Mouse (Mus musculus): ENCODE results near the gene Prame.
"Not testable (repeated sequence)": the region's sequence is repeated elsewhere in the genome, so short reads cannot be mapped to it uniquely, and the experiment has no call there.

Prame gene

DNA sequence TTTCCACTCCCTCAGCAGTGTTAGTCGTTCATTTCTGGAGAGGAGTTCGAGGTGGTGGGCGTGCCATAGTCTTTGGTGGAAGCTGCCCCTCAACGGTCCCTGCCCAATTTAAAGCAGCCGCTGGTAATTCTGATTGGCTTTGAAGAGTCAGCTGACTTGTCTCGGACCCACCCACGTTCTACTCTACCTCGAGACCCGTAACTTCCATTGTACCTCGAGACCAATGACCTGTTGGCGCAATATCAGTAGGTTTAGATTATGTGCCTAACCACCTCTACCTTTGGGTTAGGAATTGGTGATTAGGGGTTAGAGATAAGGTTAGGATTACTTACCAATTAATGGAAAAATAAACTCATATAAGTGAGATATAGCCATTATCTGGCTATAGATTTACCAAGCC, at the start of gene Prame:
Prame (minus strand) TSS at position 101 of the 400 bp plus-strand sequence.
- no peaks in the 10 kb centered on the region for H3K27me3 ChIP-seq (ENCODE audit: insufficient read depth, low read length)
- H3K36me3 ChIP-seq (ENCODE audit: insufficient read depth, low read length), result no peaks in the 10 kb centered on the region
- H3K4me1 ChIP-seq (replicated peaks; ENCODE audit: low read depth, low read length), result no peaks in the 10 kb centered on the region
- TF ChIP-seq POU5F1 (IDR thresholded peaks at IDR 0.05; ENCODE audit: borderline replicate concordance, low read length) (no peak), NANOG (IDR thresholded peaks at IDR 0.05; ENCODE audit: borderline replicate concordance, low read length) (no peak), CTCF (conservative IDR thresholded peaks at IDR 0.05; ENCODE audit: low read length) (no peak)
- no peaks in the 10 kb centered on the region for H3K9me3 ChIP-seq (ENCODE audit: low read length)
- no peak within 1 kb of the TSS for H3K4me3 ChIP-seq (replicated peaks; ENCODE audit: low read length)

DNA sequence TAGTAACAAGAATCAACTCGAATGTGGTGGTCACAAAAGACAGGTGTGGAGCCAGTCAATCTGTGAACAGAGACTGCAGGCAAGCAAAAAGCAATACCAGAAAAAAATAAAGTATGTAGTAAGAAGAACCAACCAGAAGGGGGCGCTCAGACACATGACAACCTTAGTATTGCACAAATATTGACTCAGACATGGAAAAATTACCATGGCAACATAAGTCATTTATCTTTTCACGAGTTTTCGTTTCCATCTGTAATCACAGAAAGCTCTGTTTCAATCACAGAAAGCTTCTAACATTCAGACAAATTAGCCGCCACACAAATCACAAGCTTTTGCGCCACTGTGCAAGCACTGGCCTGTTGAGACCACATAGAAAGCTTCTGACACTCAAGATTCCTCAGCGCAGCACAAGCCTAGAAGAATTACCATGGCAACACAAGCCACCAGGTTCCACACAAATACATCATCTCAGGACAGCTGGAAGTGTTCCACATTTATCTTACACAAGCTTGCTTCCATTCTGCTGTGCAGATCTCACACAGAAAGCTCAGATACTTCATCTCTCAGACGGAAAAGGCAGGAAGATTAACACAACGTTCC, 24.8 kb upstream of the Prame start:
- Histone ChIP-seq H3K9me3 (ENCODE audit: low read length) (no peaks in the 10 kb centered on the region), H3K27me3 (ENCODE audit: insufficient read depth, low read length) (no peaks in the 10 kb centered on the region), H3K4me3 (replicated peaks; ENCODE audit: low read length) (no peak overlapping the region), H3K4me1 (replicated peaks; ENCODE audit: low read depth, low read length) (no peaks in the 10 kb centered on the region), H3K36me3 (ENCODE audit: insufficient read depth, low read length) (no peaks in the 10 kb centered on the region)
- TF ChIP-seq NANOG (IDR thresholded peaks at IDR 0.05; ENCODE audit: borderline replicate concordance, low read length) (no peak), CTCF (conservative IDR thresholded peaks at IDR 0.05; ENCODE audit: low read length) (peak; percentile 32), POU5F1 (IDR thresholded peaks at IDR 0.05; ENCODE audit: borderline replicate concordance, low read length) (no peak)

DNA sequence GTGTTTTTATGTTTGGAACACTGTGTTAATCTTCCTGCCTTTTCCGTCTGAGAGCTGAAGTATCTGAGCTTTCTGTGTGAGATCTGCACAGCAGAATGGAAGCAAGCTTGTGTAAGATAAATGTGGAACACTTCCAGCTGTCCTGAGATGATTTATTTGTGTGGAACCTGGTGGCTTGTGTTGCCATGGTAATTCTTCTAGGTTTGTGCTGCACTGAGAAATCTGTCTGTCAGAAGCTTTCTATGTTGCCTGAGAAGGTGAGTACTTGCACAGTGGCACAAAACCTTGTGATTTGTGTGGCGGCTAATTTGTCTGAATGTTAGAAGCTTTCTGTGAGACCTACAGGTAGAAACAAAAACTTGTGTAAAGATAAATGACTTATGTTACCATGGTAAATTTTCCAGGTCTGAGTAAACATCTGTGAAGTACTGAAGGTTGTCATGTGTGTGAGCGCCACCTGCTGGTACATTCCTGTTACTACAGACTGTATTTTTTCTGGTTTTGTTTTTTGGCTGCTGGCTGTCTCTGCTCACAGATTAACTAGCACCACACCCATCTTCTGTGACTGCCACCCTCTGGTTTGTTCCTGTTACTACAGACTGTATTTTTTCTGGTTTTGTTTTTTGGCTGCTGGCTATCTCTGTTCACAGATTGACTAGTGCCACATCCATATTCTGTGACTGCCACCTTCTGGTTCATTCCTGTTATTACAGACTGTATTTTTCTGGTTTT, 26.0 kb downstream of the Prame start:
- not testable (repeated sequence) for H3K9me3 ChIP-seq (ENCODE audit: low read length); H3K4me1 ChIP-seq (replicated peaks; ENCODE audit: low read depth, low read length); H3K27me3 ChIP-seq (ENCODE audit: insufficient read depth, low read length); H3K4me3 ChIP-seq (replicated peaks; ENCODE audit: low read length); H3K36me3 ChIP-seq (ENCODE audit: insufficient read depth, low read length)
- TF ChIP-seq CTCF (conservative IDR thresholded peaks at IDR 0.05; ENCODE audit: low read length), result peak; percentile 30

DNA sequence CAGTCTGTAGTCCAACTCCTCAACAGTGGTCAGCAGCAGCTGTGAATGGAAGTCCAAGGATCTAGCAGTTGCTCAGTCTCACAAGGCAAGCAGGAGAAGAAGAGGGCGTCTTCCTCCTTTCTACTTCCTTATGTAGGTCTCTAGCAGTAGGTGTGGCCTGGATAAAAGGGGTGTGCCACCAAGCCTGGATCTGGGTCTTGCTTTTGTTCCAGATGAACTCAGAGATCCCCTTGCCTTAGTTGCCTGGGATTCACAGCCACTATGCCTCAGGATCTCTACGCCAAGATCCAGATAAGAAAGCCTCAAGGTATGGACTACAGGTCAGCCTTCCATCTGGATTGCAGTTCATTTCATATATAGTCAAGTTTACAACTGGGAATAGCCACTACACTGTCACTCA, 28.8 kb downstream of the Prame start, which contains the start of gene Nxf7:
Nxf7 (minus strand) TSS at position 101 of the 400 bp plus-strand sequence.
- no peak for TF ChIP-seq NANOG (IDR thresholded peaks at IDR 0.05; ENCODE audit: borderline replicate concordance, low read length)
- TF ChIP-seq POU5F1 (IDR thresholded peaks at IDR 0.05; ENCODE audit: borderline replicate concordance, low read length), result no peak
- TF ChIP-seq CTCF (conservative IDR thresholded peaks at IDR 0.05; ENCODE audit: low read length), result no peak
- Histone ChIP-seq H3K36me3 (ENCODE audit: insufficient read depth, low read length) (no peaks in the 10 kb centered on the region), H3K4me3 (replicated peaks; ENCODE audit: low read length) (no peak within 1 kb of the TSS), H3K9me3 (ENCODE audit: low read length) (peaks cover 9% of the 10 kb centered on the region), H3K27me3 (ENCODE audit: insufficient read depth, low read length) (no peaks in the 10 kb centered on the region), H3K4me1 (replicated peaks; ENCODE audit: low read depth, low read length) (no peaks in the 10 kb centered on the region)

DNA sequence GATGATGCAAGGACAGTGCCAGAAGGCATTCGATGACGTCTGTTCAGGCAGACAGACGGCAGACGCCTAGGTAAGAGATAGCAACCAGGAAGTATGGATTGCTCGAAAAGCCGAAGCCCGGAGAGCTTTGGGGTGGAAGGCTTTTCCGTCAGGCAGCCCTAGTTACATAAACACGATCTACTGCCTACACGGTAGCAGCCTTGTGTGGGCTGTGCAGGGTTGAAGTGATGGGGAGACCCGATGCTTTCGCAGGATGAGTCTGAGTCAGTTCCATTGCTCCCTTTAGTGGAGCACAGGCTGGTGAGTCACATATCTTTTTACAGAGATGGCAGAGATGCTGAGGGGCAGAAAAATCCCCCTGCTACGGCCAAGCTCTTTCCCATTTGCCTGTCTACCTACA, 29.4 kb downstream of the Prame start:
- Histone ChIP-seq H3K9me3 (ENCODE audit: low read length) (peaks cover 9% of the 10 kb centered on the region), H3K4me1 (replicated peaks; ENCODE audit: low read depth, low read length) (no peaks in the 10 kb centered on the region), H3K27me3 (ENCODE audit: insufficient read depth, low read length) (no peaks in the 10 kb centered on the region), H3K36me3 (ENCODE audit: insufficient read depth, low read length) (no peaks in the 10 kb centered on the region), H3K4me3 (replicated peaks; ENCODE audit: low read length) (no peak overlapping the region)
- TF ChIP-seq NANOG (IDR thresholded peaks at IDR 0.05; ENCODE audit: borderline replicate concordance, low read length) (no peak), POU5F1 (IDR thresholded peaks at IDR 0.05; ENCODE audit: borderline replicate concordance, low read length) (no peak), CTCF (conservative IDR thresholded peaks at IDR 0.05; ENCODE audit: low read length) (no peak)

DNA sequence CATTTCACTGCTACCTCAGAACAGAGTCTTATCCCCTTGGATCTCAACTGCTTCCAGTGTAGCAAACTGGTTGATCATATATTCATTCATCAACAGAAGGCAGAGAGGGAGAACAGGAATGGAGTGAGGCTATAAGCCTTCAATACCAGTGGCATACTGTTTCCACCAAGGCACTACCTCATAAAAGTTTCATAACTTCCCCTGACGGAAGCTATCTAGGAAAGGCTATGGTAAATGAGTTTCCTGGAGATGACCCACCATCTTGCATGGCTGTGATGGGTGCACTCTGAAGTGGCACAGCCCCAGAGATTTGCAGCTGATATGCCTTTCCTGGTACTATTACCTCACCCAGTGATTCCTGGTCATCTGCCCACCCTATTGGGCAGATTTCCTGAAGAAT, 51.1 kb downstream of the Prame start:
- Histone ChIP-seq H3K9me3 (ENCODE audit: low read length) (no peaks in the 10 kb centered on the region), H3K27me3 (ENCODE audit: insufficient read depth, low read length) (no peaks in the 10 kb centered on the region), H3K36me3 (ENCODE audit: insufficient read depth, low read length) (no peaks in the 10 kb centered on the region), H3K4me3 (replicated peaks; ENCODE audit: low read length) (no peak overlapping the region), H3K4me1 (replicated peaks; ENCODE audit: low read depth, low read length) (peaks cover 9% of the 10 kb centered on the region)
- TF ChIP-seq NANOG (IDR thresholded peaks at IDR 0.05; ENCODE audit: borderline replicate concordance, low read length) (no peak), CTCF (conservative IDR thresholded peaks at IDR 0.05; ENCODE audit: low read length) (no peak), POU5F1 (IDR thresholded peaks at IDR 0.05; ENCODE audit: borderline replicate concordance, low read length) (no peak)

DNA sequence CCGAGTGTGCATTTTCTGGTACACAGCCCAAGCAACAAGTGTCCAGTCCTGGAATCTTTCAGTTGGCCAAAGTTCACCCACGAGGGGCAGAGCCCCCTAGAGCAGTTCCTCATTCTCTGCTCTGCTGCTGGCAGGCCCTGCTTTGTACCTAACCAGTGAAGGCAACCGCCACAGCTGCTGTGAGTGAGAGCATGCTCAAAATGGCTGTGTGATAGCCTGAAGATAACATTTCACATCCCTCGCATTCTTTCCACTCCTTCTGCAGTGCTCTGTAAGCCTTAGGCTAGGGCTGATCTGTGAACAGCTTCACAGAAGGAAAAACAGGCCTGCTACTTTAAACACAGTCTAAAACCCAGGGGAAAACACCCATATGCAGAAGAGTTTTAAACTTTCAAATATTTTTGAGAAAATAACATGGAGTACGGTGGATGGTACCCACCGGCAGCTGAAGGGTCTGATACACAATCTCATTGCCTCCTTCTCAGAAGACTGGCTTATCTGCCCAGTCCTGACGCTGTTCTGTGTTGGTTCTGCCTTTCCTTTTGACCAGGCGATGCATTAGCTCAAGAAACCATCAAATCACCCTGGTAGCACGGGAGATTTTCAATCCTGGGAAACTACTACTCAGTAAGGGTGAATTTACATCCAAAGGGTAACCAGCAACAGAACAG, 52.4 kb downstream of the Prame start:
- H3K4me1 ChIP-seq (replicated peaks; ENCODE audit: low read depth, low read length); H3K9me3 ChIP-seq (ENCODE audit: low read length); H3K27me3 ChIP-seq (ENCODE audit: insufficient read depth, low read length); H3K4me3 ChIP-seq (replicated peaks; ENCODE audit: low read length); H3K36me3 ChIP-seq (ENCODE audit: insufficient read depth, low read length): not testable (repeated sequence)

DNA sequence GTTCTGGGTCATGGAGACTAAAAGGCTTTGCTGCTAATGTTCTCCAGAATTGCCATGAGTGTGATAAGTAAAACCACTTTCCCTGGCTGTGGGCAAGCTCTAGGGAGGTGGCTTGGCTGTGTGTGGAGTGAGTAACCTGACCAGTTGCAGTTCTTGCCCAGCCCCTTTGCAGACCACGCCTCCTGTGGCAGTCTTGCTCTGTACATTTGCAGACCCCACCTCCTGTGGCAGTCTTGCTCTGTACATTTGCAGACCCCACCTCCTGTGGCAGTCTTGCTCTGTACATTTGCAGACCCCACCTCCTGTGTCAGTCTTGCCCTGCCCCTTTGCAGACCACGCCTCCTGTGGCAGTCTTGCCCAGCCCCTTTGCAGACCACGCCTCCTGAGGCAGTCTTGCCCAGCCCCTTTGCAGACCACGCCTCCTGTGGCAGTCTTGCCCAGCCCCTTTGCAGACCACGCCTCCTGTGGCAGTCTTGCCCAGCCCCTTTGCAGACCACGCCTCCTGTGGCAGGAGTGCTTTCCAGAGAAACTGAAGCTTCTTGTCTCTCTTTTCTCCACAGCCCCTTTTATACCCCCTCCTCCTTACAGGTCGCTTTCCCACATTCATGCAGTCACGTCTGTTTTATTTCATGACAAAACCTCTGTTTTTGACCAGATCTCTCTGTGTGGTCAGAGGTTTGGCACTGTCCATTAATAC, 53.1 kb downstream of the Prame start:
- H3K9me3 ChIP-seq (ENCODE audit: low read length); H3K4me3 ChIP-seq (replicated peaks; ENCODE audit: low read length); H3K4me1 ChIP-seq (replicated peaks; ENCODE audit: low read depth, low read length); H3K36me3 ChIP-seq (ENCODE audit: insufficient read depth, low read length); H3K27me3 ChIP-seq (ENCODE audit: insufficient read depth, low read length): not testable (repeated sequence)
